Mouse (Mus musculus) Patski (cell line): ENCODE data around the gene Bloc1s1. TPM values are rescaled to one million over a fixed set of nuclear protein-coding genes. Genes with fewer than 3 reads are reported as not detected.

Experiments
- ATAC-seq: fragments of 100-300 bp; one replicate; pipeline ENCODE4 v1.8.0; 2021
- CTCF ChIA-PET: fragments of 350-600 bp; sonication (Branson Sonifier 250); formaldehyde crosslinking; loops from one replicate; lab custom pipeline; 2022; ENCODE audit warnings: inconsistent platforms; lab: Charles Lee
- POLR2A ChIA-PET: fragments of 350-600 bp; sonication (Branson Sonifier 250); formaldehyde crosslinking; loops from one replicate; lab custom pipeline; 2022; ENCODE audit warnings: antibody characterized with exemption, inconsistent platforms; lab: Charles Lee
- DNase-seq: peaks from one replicate; pipeline ENCODE4 v3.0.0-alpha.2; 2011; ENCODE audit warnings: low read depth, low spot score
- H3K27me3 ChIP-seq: fragments of 371-371 bp; one replicate; pipeline ENCODE4 v1.5.1; 2021
- CTCF ChIP-seq: fragments of 100-300 bp; IDR thresholded peaks from one replicate; pipeline ENCODE4 v1.5.1; 2021
- in situ Hi-C: fragments of 300-500 bp; cut with MboI; formaldehyde crosslinking; loops from 3 replicates; pipeline ENCODE4 v1.11.1; 2018; ENCODE audit warnings: low pct_unique_long_range_greater_than_20kb, mixed read lengths
- polyA plus RNA-seq: library from polyadenylated mRNA; unstranded; gene quantifications from one replicate; pipeline ENCODE4 v1.2.3, GENCODE M21; 2021

Bloc1s1 gene
- polyA plus RNA-seq, 1 experiment from 2014 or later: 203 TPM

DNA sequence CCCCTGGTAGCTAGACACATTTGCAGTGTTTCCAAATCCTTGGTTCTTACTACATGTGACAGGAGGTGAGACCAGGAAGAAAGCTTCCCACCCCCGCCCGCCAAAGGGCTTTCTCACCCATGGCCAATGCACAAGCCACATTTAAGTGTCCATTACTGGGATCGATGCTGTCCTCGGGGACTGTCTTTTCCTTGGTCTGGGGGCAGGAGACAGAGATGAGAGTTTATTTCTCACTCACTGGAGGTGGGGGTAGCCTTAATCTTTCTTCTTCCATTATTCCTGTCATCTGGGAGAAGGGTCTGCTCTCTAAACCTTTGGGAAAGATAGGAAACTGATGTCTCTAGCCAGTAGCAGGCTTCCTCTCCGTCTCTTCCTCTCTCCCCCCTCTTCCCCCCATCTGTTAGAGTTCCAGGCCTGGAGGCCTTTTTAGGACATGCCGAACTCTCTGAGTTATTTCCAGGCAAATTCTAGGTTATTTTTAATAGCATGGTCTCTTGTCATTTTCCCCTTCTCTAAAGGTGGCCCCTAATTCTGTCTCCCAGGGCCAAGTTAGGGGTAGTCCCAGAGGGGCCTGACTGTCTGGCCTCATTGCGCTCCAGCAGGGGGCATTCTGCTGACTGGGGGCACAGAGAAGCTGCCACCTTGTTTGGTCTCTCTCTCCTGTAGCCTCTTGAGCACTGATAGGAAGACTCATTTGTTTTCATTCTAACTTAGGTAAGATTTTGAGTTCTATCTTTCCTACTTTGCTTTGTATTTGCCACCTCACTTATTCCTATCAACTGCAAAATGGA is 11.4 kb upstream of the Bloc1s1 start:
- no peak for TF ChIP-seq CTCF
- ChIA-PET POLR2A (interaction anchor here (0.6 kb wide), 1 partner anchor 33 kb away, joined by 3 read pairs; no protein-coding TSS in a partner anchor), CTCF (interaction anchor here (0.8 to 6.6 kb wide), 5 partner anchors 8 to 58 kb away, joined by 3 to 55 read pairs (median 7); partner anchors contain the start of genes Bloc1s1 and Rdh5)
- DNase-seq (no peak), ATAC-seq (no peak)
- no peaks in the 10 kb centered on the region for H3K27me3 ChIP-seq
- in situ Hi-C loops: no loop called here

DNA sequence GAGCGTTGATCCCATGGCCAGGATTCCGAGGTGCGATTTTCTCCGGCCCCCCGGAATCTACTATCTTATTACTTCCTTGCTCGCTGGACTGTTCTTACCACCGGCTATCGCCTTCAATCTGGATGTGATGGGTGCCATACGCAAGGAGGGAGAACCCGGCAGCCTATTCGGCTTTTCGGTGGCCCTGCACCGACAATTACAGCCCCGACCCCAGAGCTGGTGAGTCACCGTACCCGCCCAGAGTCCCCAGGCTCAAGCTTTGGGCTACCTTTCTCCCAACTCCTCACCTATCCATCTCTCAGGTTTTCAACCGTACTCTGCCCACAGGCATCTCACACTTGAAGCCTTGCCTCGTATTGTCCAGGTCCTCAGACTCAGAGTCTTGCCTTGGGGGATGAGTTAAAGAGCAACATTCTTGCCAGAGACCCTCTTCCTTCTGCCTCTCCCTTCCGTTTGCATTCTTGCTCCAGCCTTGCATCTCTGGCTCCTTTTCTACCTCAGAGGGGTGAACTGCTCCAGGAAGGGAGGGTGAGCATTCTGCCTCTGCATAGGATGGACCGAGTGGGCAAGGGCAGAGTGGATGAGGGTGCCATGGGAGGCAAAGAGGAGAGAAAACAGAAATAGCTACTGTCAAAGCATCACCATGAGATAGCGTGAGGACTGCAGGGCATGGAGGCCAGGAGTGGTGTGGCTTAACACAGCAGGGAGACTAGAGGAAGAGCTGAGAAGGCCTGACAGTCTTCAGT is 10.3 kb upstream of the Bloc1s1 start:
- in situ Hi-C loops: no loop called here
- TF ChIP-seq CTCF: no peak
- ATAC-seq (no peak), DNase-seq (no peak)
- CTCF ChIA-PET: interaction anchor here (1.7 to 6.6 kb wide), 3 partner anchors 11 to 21 kb away, joined by 7 to 55 read pairs (median 11); partner anchors contain the start of genes Bloc1s1 and Rdh5
- POLR2A ChIA-PET: no interaction called here
- no peaks in the 10 kb centered on the region for H3K27me3 ChIP-seq

DNA sequence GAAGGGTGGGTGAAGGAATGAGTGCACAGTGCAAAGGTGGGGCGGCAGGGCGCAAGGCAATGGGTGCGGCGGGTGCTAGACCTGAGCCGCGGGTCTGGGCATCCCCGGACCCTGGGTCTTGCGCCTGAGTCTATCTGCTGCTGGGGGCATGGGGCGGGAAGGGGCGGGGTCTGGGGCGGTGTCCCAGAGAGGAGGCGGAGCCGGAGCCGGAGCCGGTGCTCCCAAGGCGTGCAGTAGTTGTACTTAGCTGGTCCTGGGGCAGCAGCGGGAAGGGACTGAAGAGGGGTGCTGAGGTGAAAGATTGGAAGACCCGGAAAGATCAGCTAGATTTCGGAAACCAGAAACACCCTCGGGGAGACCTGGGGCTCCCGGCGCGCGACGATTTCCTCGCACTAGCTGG is 9.7 kb upstream of the Bloc1s1 start, which contains the start of gene Itga7:
Gene Itga7, plus strand, starts transcription at position 245 of the 400 bp plus-strand sequence.
- TF ChIP-seq CTCF: no peak
- no peak for DNase-seq
- in situ Hi-C loops: no loop called here
- ChIA-PET CTCF (interaction anchor here (1.6 to 6.6 kb wide), 3 partner anchors 10 to 11 kb away, joined by 5 to 55 read pairs (median 11); partner anchors contain the start of genes Bloc1s1 and Rdh5), POLR2A (no interaction called here)
- H3K27me3 ChIP-seq: no peaks in the 10 kb centered on the region
- ATAC-seq: no peak

DNA sequence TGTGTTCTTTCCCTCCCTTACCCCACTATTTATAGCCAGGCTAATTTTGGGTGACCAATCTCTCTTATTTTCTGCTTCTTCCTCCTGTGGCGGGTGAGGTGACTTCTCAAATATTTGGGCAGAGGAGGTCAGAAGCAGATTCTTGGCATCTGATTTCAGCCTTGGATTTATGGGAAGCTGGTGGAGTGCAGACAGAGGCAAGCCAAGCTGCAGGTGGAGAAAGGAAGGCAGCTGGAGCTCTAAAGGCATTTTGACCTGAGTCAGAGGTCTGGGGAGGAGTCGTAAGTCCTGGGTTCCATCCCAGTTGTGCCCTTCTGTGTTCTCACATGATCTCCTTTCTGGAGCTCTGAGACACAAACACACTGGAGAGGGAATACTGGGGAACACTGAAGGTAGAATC is 7.6 kb upstream of the Bloc1s1 start:
- H3K27me3 ChIP-seq: no peaks in the 10 kb centered on the region
- ChIA-PET CTCF (interaction anchor here (0.9 to 6.6 kb wide), 11 partner anchors 9 to 87 kb away, joined by 3 to 55 read pairs (median 4); partner anchors contain the start of gene Rdh5), POLR2A (interaction anchor here (0.7 to 3.3 kb wide), 5 partner anchors 9 to 20 kb away, joined by 3 to 18 read pairs (median 5); partner anchors contain the start of genes Bloc1s1 and Rdh5)
- DNase-seq: no peak
- no peak for TF ChIP-seq CTCF
- ATAC-seq: peak; percentile 66
- in situ Hi-C loops: no loop called here

DNA sequence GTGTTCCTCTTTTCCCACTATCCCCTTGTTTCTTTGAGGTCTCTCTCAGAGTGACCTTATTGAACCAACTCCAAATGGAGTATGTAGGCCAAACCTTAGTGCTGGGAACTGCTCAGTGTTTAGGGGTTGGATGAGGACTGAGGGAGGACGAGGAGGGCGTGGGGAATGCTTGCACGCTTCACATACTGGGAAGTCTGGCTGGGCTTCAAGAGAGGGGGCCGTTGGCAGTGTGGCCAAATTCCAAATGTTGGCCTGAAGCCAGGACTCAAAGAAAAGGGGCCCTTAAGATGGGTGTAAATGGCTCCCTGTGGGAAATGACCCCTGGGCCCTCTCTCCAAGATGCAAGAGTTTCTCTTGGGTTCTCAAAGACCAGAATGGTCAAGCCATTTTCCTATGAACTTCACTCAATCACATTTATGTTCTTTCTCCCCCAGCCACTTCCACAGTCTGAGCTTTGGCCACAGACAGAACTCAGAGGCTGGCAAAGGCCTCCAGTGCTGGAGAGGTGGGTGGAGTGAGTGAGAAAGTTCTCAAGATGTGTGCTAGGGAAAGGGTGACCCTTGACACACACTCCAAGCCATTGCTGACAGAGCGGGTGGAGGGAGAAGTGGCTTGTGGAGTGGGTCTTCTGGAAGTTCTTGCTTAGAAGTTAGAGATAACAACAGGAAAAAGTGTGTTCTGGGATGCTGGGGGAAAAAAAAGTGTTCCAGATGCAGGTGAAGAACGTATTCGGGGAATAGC is 6.0 kb upstream of the Bloc1s1 start:
- ATAC-seq (no peak), DNase-seq (no peak)
- ChIA-PET POLR2A (interaction anchor here (1.0 to 3.3 kb wide), 2 partner anchors 10 to 15 kb away, joined by 3 to 18 read pairs; no protein-coding TSS in a partner anchor), CTCF (interaction anchor here (1.6 to 6.6 kb wide), 4 partner anchors 15 to 48 kb away, joined by 8 to 55 read pairs (median 14); no protein-coding TSS in a partner anchor)
- no peaks in the 10 kb centered on the region for H3K27me3 ChIP-seq
- TF ChIP-seq CTCF: no peak
- in situ Hi-C loops: no loop called here

DNA sequence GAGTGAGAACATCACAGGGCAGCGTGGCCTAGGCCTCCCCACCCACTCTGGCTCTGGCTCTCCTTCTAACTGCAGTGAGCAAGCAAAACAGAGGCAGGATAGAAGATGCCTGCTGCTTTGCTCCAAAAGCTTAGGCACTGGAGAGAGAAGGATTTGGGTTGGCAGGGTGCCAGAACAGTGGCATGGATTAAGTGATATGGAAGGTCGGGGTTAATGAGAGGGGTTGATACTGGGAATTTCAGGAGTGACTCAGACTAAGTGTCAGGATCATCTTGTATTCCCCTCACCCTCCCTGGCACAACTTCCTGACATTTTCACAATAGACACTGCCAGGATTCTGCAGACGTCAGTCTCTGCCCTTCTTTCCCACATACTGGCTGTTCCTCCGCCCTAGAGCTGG is 4.5 kb upstream of the Bloc1s1 start:
- no peaks in the 10 kb centered on the region for H3K27me3 ChIP-seq
- in situ Hi-C loops: no loop called here
- CTCF ChIA-PET: interaction anchor here (1.0 to 11.2 kb wide), 5 partner anchors 11 to 52 kb away, joined by 3 to 99 read pairs (median 4); no protein-coding TSS in a partner anchor
- POLR2A ChIA-PET: no interaction called here
- ATAC-seq (no peak), DNase-seq (no peak)
- no peak for TF ChIP-seq CTCF

DNA sequence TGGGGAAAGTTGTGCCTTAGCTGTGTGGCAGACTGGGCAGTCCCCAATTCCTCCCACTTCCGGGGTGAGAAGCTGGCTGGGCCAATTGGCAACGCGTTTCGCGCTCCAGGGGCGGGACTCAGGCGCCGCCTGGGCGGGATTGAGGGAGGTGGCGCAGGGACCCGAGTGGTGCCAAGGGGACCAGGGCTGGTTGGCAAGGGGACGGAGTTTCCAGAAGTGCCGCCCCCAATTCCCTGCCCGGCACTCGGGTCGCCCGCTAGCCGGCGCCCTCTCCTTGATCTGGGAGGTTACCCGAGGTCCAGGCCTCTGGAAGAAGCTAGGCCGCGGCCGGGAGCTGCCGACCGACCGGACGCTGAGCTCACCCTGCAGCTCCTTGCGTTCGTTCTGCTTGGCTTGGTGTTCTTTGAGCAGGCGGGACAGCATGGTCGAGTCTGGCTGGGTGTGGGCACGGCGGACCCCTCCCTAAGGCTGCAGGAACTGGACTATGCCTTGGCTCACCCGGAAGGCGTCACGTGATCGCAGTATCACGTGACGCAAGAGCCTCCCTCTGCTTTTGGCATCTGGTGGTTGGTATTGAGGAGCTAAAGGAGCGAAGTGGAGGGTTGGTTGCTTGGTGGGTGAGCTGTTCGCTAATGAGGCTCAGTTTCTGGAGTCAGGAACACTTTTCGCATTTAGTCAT is 683 bp downstream of the Bloc1s1 start:
- CTCF ChIA-PET: interaction anchor here (0.8 to 11.2 kb wide), 14 partner anchors 8 to 77 kb away, joined by 3 to 99 read pairs (median 4); partner anchors contain the start of gene Itga7
- no peak for TF ChIP-seq CTCF
- no peaks in the 10 kb centered on the region for H3K27me3 ChIP-seq
- DNase-seq (peak; percentile 81), ATAC-seq (peak; percentile 85)
- in situ Hi-C loops: loop anchor here (5.0 to 25.0 kb wide), 2 partner anchors 54 to 1261 kb away; partner anchors contain the start of genes Nab2 and Nemp1
- POLR2A ChIA-PET: interaction anchor here (0.5 to 4.4 kb wide), 10 partner anchors 9 to 278 kb away, joined by 3 to 28 read pairs (median 4); no protein-coding TSS in a partner anchor

DNA sequence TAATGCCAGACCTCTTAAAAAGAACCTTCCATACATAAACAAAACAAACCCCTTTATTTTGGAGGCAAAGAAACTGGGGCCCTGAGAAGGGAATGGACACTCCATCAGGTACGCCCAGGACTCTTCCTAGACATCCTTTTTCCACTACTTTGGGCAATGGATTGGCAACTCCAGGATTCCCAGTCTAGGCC is 1.1 kb downstream of the Bloc1s1 start, which contains the start of gene Rdh5:
Gene Rdh5, minus strand, starts transcription at position 67 of the 191 bp plus-strand sequence.
- no peak for DNase-seq
- no peak for TF ChIP-seq CTCF
- no peaks in the 10 kb centered on the region for H3K27me3 ChIP-seq
- POLR2A ChIA-PET: interaction anchor here (0.7 to 4.4 kb wide), 8 partner anchors 9 to 55 kb away, joined by 3 to 28 read pairs (median 8); no protein-coding TSS in a partner anchor
- in situ Hi-C loops: loop anchor here (5.0 to 25.0 kb wide), 2 partner anchors 55 to 1260 kb away; partner anchors contain the start of genes Nab2 and Nemp1
- CTCF ChIA-PET: interaction anchor here (1.0 to 11.2 kb wide), 7 partner anchors 9 to 57 kb away, joined by 4 to 99 read pairs (median 12); partner anchors contain the start of gene Itga7
- ATAC-seq: no peak
